Mouse (Mus musculus): Measurements from ENCODE around the gene Bmp2. TPM values are rescaled to one million over a fixed set of nuclear protein-coding genes. Genes with fewer than 3 reads are reported as not detected.

The Bmp2 gene
- total RNA-seq (2012; rRNA removed) (not detected in 2 replicates), total RNA-seq (2014; rRNA removed) (not detected in 2 replicates), polyA plus RNA-seq (2012; ENCODE audit: insufficient read length, low read depth) (not detected in 2 replicates)

DNA sequence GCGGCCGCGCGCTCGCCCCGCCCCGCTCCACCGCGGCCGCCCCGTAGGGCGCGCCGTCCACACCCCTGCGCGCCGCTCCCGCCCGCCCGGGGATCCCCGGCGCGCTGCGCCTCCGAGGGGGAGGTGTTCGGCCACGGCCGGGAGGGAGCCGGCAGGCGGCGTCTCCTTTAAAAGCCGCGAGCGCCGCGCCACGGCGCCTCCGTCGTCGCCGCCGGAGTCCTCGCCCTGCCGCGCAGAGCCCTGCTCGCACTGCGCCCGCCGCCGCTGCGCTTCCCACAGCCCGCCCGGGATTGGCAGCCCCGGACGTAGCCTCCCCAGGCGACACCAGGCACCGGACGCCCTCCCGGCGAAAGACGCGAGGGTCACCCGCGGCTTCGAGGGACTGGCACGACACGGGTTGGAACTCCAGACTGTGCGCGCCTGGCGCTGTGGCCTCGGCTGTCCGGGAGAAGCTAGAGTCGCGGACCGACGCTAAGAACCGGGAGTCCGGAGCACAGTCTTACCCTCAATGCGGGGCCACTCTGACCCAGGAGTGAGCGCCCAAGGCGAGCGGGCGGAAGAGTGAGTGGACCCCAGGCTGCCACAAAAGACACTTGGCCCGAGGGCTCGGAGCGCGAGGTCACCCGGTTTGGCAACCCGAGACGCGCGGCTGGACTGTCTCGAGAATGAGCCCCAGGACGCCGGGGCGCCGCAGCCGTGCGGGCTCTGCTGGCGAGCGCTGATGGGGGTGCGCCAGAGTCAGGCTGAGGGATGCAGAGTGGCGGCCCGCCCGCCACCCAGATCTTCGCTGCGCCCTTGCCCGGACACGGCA lies at the start of gene Bmp2:
Gene Bmp2, plus strand, starts transcription at position 129 of the 811 bp plus-strand sequence.
- no peak for TF ChIP-seq KAT2A (IDR thresholded peaks at IDR 0.05; ENCODE audit: insufficient replicate concordance, low read length)
- no peak for TF ChIP-seq JUN (IDR thresholded peaks at IDR 0.05; ENCODE audit: insufficient read depth, low read depth, low read length)
- no peak for TF ChIP-seq ZC3H11A (IDR thresholded peaks at IDR 0.05; ENCODE audit: low read depth, low read length)
- no peak for TF ChIP-seq USF2 (conservative IDR thresholded peaks at IDR 0.05; ENCODE audit: low read depth, low read length)
- Histone ChIP-seq H3K36me3 (replicated peaks in 1 of 2; ENCODE audit: control insufficient read depth in 1 of 2, insufficient read depth in 1 of 2, low read length in 1 of 2) (no peaks in the 10 kb centered on the region), H3K9ac (ENCODE audit: insufficient read depth, low read depth) (no peak within 1 kb of the TSS), H3K79me2 (replicated peaks; ENCODE audit: control insufficient read depth, extremely low read depth, insufficient read depth, poor library complexity, severe bottlenecking) (no peaks in the 10 kb centered on the region), H3K4me3 (replicated peaks in 1 of 3; ENCODE audit: low read depth in 2 of 3, low read length in 2 of 3, poor library complexity in 1 of 3) (no peak within 1 kb of the TSS), H3K4me2 (ENCODE audit: insufficient read depth, low read depth, poor library complexity, severe bottlenecking) (no peak within 1 kb of the TSS), H3K27ac (ENCODE audit: insufficient read depth, low read depth) (no peak within 1 kb of the TSS), H3K4me1 (ENCODE audit: control insufficient read depth in 1 of 2, insufficient read depth in 2 of 2) (no peaks in the 10 kb centered on the region), H3K27me3 (replicated peaks) (no peaks in the 10 kb centered on the region), H3K9me3 (replicated peaks; ENCODE audit: low read length) (peaks cover 29% of the 10 kb centered on the region)
- dilution Hi-C loops (cut with MboI; ENCODE audit: extremely low pct_ligation_motif_present, extremely low pct_unique_long_range_greater_than_20kb, low sequenced_read_pairs), result no loop called here
- in situ Hi-C loops (cut with MboI; ENCODE audit: low pct_ligation_motif_present, low pct_unique_long_range_greater_than_20kb, low sequenced_read_pairs), result no loop called here
- no peak for DNase-seq (ENCODE audit: extremely low read depth)

DNA sequence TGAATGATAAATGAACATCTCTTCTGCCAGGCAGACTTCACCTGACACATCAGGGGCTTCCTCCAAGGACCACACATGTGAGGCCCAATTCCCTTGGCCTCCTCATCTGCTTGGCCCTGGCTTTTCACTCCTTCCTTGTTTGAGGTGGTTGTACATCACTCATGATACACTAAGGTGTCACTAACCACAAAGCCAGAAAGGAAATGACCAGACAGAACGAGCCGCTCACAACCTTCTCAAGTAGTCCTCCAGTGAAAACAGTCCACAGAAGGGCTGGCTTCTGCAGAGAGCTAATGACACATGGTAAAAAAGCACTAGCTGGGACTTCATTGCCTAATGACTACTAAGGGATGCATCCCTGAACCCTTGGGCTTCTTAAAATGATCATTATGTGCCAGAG lies 46.3 kb upstream of the Bmp2 start:
- no peak overlapping the region for H3K4me3 ChIP-seq (replicated peaks in 1 of 3; ENCODE audit: low read depth in 2 of 3, low read length in 2 of 3, poor library complexity in 1 of 3)
- DNase-seq (ENCODE audit: extremely low read depth), result no peak
- no peaks in the 10 kb centered on the region for H3K79me2 ChIP-seq (replicated peaks; ENCODE audit: control insufficient read depth, extremely low read depth, insufficient read depth, poor library complexity, severe bottlenecking)
- H3K4me1 ChIP-seq (ENCODE audit: control insufficient read depth in 1 of 2, insufficient read depth in 2 of 2), result no peaks in the 10 kb centered on the region
- no peak overlapping the region for H3K27ac ChIP-seq (ENCODE audit: insufficient read depth, low read depth)
- H3K4me2 ChIP-seq (ENCODE audit: insufficient read depth, low read depth, poor library complexity, severe bottlenecking), result no peak overlapping the region
- dilution Hi-C loops (cut with MboI; ENCODE audit: extremely low pct_ligation_motif_present, extremely low pct_unique_long_range_greater_than_20kb, low sequenced_read_pairs), result no loop called here
- no peaks in the 10 kb centered on the region for H3K27me3 ChIP-seq (replicated peaks)
- H3K36me3 ChIP-seq (replicated peaks in 1 of 2; ENCODE audit: control insufficient read depth in 1 of 2, insufficient read depth in 1 of 2, low read length in 1 of 2), result no peaks in the 10 kb centered on the region
- no peak overlapping the region for H3K9ac ChIP-seq (ENCODE audit: insufficient read depth, low read depth)
- H3K9me3 ChIP-seq (replicated peaks; ENCODE audit: low read length), result peaks cover 36% of the 10 kb centered on the region
- TF ChIP-seq MEF2A (IDR thresholded peaks at IDR 0.05; ENCODE audit: borderline replicate concordance, low read depth, low read length) (no peak), UBTF (IDR thresholded peaks at IDR 0.05; ENCODE audit: low read depth, low read length) (no peak), TBP (conservative IDR thresholded peaks at IDR 0.05; ENCODE audit: low read depth, low read length) (no peak), ZMIZ1 (IDR thresholded peaks at IDR 0.05; ENCODE audit: low read depth, low read length) (no peak), USF1 (IDR thresholded peaks at IDR 0.05; ENCODE audit: low read depth, low read length) (no peak), NRF1 (IDR thresholded peaks at IDR 0.05; ENCODE audit: low read depth, low read length) (no peak)
- in situ Hi-C loops (cut with MboI; ENCODE audit: low pct_ligation_motif_present, low pct_unique_long_range_greater_than_20kb, low sequenced_read_pairs), result no loop called here

DNA sequence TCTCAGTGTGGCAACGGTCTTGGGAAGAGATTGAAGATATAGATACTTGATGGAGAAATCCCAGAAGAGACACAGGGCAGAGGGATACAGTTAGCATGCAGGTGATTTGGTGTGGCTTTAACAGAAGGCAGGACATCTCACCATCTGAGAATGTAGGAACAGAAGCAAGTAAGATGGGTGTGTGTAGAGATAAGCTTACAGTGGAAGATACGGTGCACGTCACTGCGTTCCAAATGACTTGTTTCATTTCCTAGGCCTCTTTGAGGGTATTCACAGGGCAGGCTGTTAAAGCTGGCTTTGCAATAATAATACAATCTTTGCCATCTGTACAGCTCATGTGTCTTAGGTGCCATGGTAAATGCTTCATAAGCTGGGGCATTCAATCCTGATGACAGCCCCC lies 44.9 kb upstream of the Bmp2 start:
- no peaks in the 10 kb centered on the region for H3K79me2 ChIP-seq (replicated peaks; ENCODE audit: control insufficient read depth, extremely low read depth, insufficient read depth, poor library complexity, severe bottlenecking)
- H3K36me3 ChIP-seq (replicated peaks in 1 of 2; ENCODE audit: control insufficient read depth in 1 of 2, insufficient read depth in 1 of 2, low read length in 1 of 2), result no peaks in the 10 kb centered on the region
- H3K9ac ChIP-seq (ENCODE audit: insufficient read depth, low read depth), result no peak overlapping the region
- H3K4me1 ChIP-seq (ENCODE audit: control insufficient read depth in 1 of 2, insufficient read depth in 2 of 2), result no peaks in the 10 kb centered on the region
- H3K4me3 ChIP-seq (replicated peaks in 1 of 3; ENCODE audit: low read depth in 2 of 3, low read length in 2 of 3, poor library complexity in 1 of 3), result no peak overlapping the region
- no peak overlapping the region for H3K4me2 ChIP-seq (ENCODE audit: insufficient read depth, low read depth, poor library complexity, severe bottlenecking)
- no peak for DNase-seq (ENCODE audit: extremely low read depth)
- TF ChIP-seq JUND (conservative IDR thresholded peaks at IDR 0.05; ENCODE audit: low read depth, low read length) (no peak), MXI1 (IDR thresholded peaks at IDR 0.05; ENCODE audit: low read depth, low read length) (no peak), E2F4 (IDR thresholded peaks at IDR 0.05; ENCODE audit: insufficient replicate concordance, low read depth, low read length) (no peak), EP300 (IDR thresholded peaks at IDR 0.05; ENCODE audit: low read length) (no peak), NRF1 (IDR thresholded peaks at IDR 0.05; ENCODE audit: low read depth, low read length) (no peak), ZNF384 (IDR thresholded peaks at IDR 0.05; ENCODE audit: low read depth, low read length) (no peak), MAZ (IDR thresholded peaks at IDR 0.05; ENCODE audit: low read depth, low read length) (no peak), MYC (IDR thresholded peaks at IDR 0.05; ENCODE audit: low read depth, low read length) (no peak), UBTF (IDR thresholded peaks at IDR 0.05; ENCODE audit: low read depth, low read length) (no peak), NELFE (IDR thresholded peaks at IDR 0.05; ENCODE audit: low read depth, low read length) (no peak), USF1 (IDR thresholded peaks at IDR 0.05; ENCODE audit: low read depth, low read length) (no peak), IRF4 (IDR thresholded peaks at IDR 0.05; ENCODE audit: low read depth, low read length) (no peak), MAFK (IDR thresholded peaks at IDR 0.05; ENCODE audit: insufficient replicate concordance, low read length) (no peak), ETS1 (conservative IDR thresholded peaks at IDR 0.05; ENCODE audit: low read depth, low read length) (no peak), TBP (conservative IDR thresholded peaks at IDR 0.05; ENCODE audit: low read depth, low read length) (no peak), MAX (IDR thresholded peaks at IDR 0.05; ENCODE audit: low read length) (no peak), SMC3 (IDR thresholded peaks at IDR 0.05; ENCODE audit: low read depth, low read length) (no peak)
- in situ Hi-C loops (cut with MboI; ENCODE audit: low pct_ligation_motif_present, low pct_unique_long_range_greater_than_20kb, low sequenced_read_pairs), result no loop called here
- dilution Hi-C loops (cut with MboI; ENCODE audit: extremely low pct_ligation_motif_present, extremely low pct_unique_long_range_greater_than_20kb, low sequenced_read_pairs), result no loop called here
- no peaks in the 10 kb centered on the region for H3K27me3 ChIP-seq (replicated peaks)
- H3K9me3 ChIP-seq (replicated peaks; ENCODE audit: low read length), result peaks cover 39% of the 10 kb centered on the region
- no peak overlapping the region for H3K27ac ChIP-seq (ENCODE audit: insufficient read depth, low read depth)
